Mouse (Mus musculus): ENCODE measurements around the gene Scn10a. TPM values are rescaled to one million over a fixed set of nuclear protein-coding genes. Genes with fewer than 3 reads are reported as not detected.

Scn10a gene
- total RNA-seq, 2 experiments from 2014 or later, result not detected

GRCm38 (mm10) chr9:119576977-119577376, 142.1 kb downstream of the Scn10a start:
- no peak for DNase-seq (ENCODE audit: low spot score)

GRCm38 (mm10) chr9:119575732-119576131, 143.4 kb downstream of the Scn10a start:
- no peak for DNase-seq (ENCODE audit: low spot score)

- peak; percentile 10 for DNase-seq (ENCODE audit: low spot score)
Observed at GRCm38 (mm10) chr9:119574366-119574765, 144.8 kb downstream of the Scn10a start.

GRCm38 (mm10) chr9:119573009-119573408, 146.1 kb downstream of the Scn10a start:
- no peak for DNase-seq (ENCODE audit: low spot score)

- DNase-seq (ENCODE audit: low spot score), result no peak
Observed at GRCm38 (mm10) chr9:119571411-119571888, 147.7 kb downstream of the Scn10a start.

- peak; percentile 17 for DNase-seq (ENCODE audit: low spot score)
Observed at GRCm38 (mm10) chr9:119570652-119571051, 148.5 kb downstream of the Scn10a start.

- DNase-seq (ENCODE audit: low spot score), result no peak
Observed at GRCm38 (mm10) chr9:119568732-119569131, 150.4 kb downstream of the Scn10a start.

GRCm38 (mm10) chr9:119567800-119568199, 151.3 kb downstream of the Scn10a start:
- no peak for DNase-seq (ENCODE audit: low spot score)

- DNase-seq (ENCODE audit: low spot score), result no peak
Observed at GRCm38 (mm10) chr9:119566214-119566613, 152.9 kb downstream of the Scn10a start.

- no peak for DNase-seq (ENCODE audit: low spot score)
Observed at GRCm38 (mm10) chr9:119564803-119565202, 154.3 kb downstream of the Scn10a start.

- peak; percentile 37 for DNase-seq (ENCODE audit: low spot score)
Observed at GRCm38 (mm10) chr9:119563617-119564016, 155.5 kb downstream of the Scn10a start.

GRCm38 (mm10) chr9:119562256-119562655, 156.9 kb downstream of the Scn10a start:
- DNase-seq (ENCODE audit: low spot score), result no peak

GRCm38 (mm10) chr9:119561746-119562145, 157.4 kb downstream of the Scn10a start:
- DNase-seq (ENCODE audit: low spot score), result peak; percentile 20

GRCm38 (mm10) chr9:119559537-119560276, 159.4 kb downstream of the Scn10a start:
- no peak for DNase-seq (ENCODE audit: low spot score)

Other genes with a start within 250 kb of the Scn10a start
- gene Scn5a, start 140.3 kb downstream of the Scn10a start, total RNA-seq (2021), result under 1 TPM; 0.07 to 0.09 TPM
- gene Scn11a, start 106.1 kb upstream of the Scn10a start, total RNA-seq (2021), result not detected
- gene Wdr48, start 175.6 kb upstream of the Scn10a start, total RNA-seq (2021), result 10 to 100 TPM; 10.4 to 11.1 TPM
- 10 to 100 TPM; 21.0 to 21.6 TPM for gene Gorasp1, start 218.2 kb upstream of the Scn10a start, total RNA-seq (2021)
- gene Ttc21a, start 218.3 kb upstream of the Scn10a start, total RNA-seq (2021), result not detected

Measured in gastrocnemius, adult 18-20 months (tissue).